Mouse (Mus musculus): ENCODE measurements at regions not wholly inside any gene's neighbourhood (a gene's known extent, or its start where the extent isn't known, plus 50 kb on each side); places are given as distances from the start of the nearest gene placed in this dataset.

DNA sequence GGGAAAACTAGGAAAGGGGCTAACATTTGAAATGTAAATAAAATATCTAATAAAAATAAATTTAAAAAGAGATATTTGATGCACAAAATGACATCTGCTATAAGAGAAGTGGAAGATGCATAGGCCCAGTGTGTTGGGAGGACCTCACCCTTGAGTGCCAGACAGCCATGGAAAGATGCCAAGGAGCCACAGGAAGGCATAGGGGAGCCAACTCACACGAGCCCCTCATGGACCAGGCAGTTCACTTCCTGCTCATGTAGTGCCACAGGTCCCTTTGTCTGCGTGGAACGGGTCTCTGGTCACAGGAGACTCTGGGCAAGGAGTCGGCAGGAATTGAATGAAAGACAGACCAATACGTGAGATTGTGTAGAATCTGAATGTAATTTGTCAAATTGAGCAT is 152.0 kb downstream of the Med10 start:
- Histone ChIP-seq H3K9ac (ENCODE audit: low read length) (no peak overlapping the region), H3K27me3 (ENCODE audit: control insufficient read depth, insufficient read depth, low read length) (no peaks in the 10 kb centered on the region), H3K4me2 (replicated peaks; ENCODE audit: low read depth) (no peak overlapping the region), H3K4me3 (ENCODE audit: low read depth, low read length) (no peak overlapping the region), H3K36me3 (ENCODE audit: control insufficient read depth, insufficient read depth, low read length) (no peaks in the 10 kb centered on the region), H3K9me3 (ENCODE audit: control insufficient read depth, low read length) (no peaks in the 10 kb centered on the region), H3K27ac (replicated peaks) (no peak overlapping the region), H3K4me1 (replicated peaks; ENCODE audit: control insufficient read depth, insufficient read depth) (no peaks in the 10 kb centered on the region)
- ATAC-seq (ENCODE audit: low FRiP score, low TSS enrichment) (no peak), DNase-seq (ENCODE audit: low spot score) (no peak)
- WGBS, result 62% methylated on average over 5 of the region's 5 CpGs
- TF ChIP-seq EP300 (optimal IDR thresholded peaks at IDR 0.05) (no peak), CTCF (IDR thresholded peaks at IDR 0.05; ENCODE audit: low read depth) (no peak)

DNA sequence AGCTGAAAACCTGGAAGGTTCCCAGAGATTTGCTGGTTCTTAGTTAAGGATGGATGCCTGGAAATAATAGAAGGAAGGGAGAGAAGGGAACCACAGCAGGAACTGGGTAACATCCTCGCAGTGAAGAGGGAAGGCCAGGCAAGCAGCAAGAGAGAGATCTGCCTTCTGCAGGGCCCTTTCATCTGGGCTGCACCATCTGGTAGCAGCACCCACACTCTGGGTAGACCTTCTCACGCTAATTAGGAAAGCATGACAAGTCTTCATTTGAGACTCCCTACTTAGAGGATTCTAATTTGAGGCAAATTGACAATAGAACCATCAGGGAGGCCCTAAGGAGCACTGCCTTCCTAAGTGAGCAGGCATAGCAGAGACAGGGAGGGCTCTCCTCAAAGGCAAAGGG is 153.3 kb downstream of the Med10 start:
- no peaks in the 10 kb centered on the region for H3K9me3 ChIP-seq (ENCODE audit: control insufficient read depth, low read length)
- 68% methylated on average over 2 of the region's 2 CpGs for whole genome bisulfite sequencing
- no peaks in the 10 kb centered on the region for H3K27me3 ChIP-seq (ENCODE audit: control insufficient read depth, insufficient read depth, low read length)
- no peaks in the 10 kb centered on the region for H3K4me1 ChIP-seq (replicated peaks; ENCODE audit: control insufficient read depth, insufficient read depth)
- TF ChIP-seq CTCF (IDR thresholded peaks at IDR 0.05; ENCODE audit: low read depth), result no peak
- TF ChIP-seq EP300 (optimal IDR thresholded peaks at IDR 0.05), result no peak
- H3K9ac ChIP-seq (ENCODE audit: low read length), result no peak overlapping the region
- no peak overlapping the region for H3K4me3 ChIP-seq (ENCODE audit: low read depth, low read length)
- H3K4me2 ChIP-seq (replicated peaks; ENCODE audit: low read depth), result no peak overlapping the region
- no peak overlapping the region for H3K27ac ChIP-seq (replicated peaks)
- H3K36me3 ChIP-seq (ENCODE audit: control insufficient read depth, insufficient read depth, low read length), result no peaks in the 10 kb centered on the region
- no peak for DNase-seq (ENCODE audit: low spot score)
- no peak for ATAC-seq (ENCODE audit: low FRiP score, low TSS enrichment)

DNA sequence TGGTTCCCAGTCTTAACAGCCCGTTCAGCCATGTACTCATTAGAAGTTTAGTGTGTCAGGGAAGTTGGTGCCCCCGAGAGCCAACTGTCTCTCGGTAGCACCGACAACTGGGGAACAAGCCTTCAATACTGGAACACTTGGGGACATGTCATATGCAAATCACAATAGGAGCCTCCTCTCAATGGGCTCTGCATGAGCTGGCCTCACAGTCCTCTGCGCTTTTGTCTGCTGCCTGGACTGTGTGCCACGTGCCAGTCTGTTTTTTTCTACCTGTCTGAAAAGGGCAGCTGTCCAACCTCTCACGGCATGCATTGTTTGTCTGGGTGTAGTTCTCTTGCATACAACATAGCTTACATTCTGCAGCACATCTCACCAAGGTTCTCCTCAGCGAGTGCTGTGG is 161.7 kb downstream of the Med10 start:
- WGBS, result 82% methylated on average over 8 of the region's 8 CpGs
- Histone ChIP-seq H3K4me3 (ENCODE audit: low read depth, low read length) (no peak overlapping the region), H3K27ac (replicated peaks) (no peak overlapping the region)

DNA sequence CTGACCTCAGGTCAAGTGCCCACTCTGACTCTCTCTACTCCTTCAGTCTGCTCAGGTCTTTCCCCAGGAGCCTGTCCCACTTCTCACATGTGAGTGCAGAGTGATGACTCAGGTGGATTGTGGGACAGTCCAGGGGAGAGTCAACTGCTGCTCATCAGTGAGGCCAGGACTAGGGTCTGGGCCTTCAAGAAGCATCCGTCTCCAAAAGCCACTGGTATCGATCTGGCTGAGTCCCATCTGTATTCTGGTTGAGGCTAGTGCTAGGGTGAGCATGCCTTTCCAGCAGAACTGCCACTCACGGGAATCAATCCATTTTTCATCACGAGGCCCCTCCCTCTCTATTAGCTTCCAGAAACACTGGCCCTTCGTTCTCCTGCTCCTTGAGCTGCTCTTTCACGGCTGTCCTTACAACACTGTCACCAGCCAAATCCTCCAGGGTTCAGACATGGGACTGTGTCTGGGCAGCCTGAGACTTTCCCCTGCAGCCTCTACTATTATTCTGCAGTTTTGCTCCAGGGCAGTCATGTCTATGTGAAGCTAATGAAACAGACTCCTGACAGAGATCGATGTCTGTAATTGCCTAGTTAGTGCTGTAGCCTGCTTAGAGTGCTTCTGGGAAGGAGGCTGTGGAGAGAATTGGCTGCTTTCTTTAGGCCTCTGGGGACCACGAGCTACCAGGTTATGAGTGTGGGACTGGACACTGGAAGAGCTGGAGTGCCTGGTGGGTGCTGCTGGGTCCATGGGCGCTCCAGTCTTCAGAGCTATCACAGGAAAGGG is 169.3 kb downstream of the Med10 start:
- Histone ChIP-seq H3K4me1 (replicated peaks; ENCODE audit: control insufficient read depth, insufficient read depth) (no peaks in the 10 kb centered on the region), H3K36me3 (ENCODE audit: control insufficient read depth, insufficient read depth, low read length) (no peaks in the 10 kb centered on the region), H3K9ac (ENCODE audit: low read length) (no peak overlapping the region), H3K4me3 (ENCODE audit: low read depth, low read length) (no peak overlapping the region), H3K27ac (replicated peaks) (no peak overlapping the region), H3K4me2 (replicated peaks; ENCODE audit: low read depth) (no peak overlapping the region), H3K27me3 (ENCODE audit: control insufficient read depth, insufficient read depth, low read length) (no peaks in the 10 kb centered on the region), H3K9me3 (ENCODE audit: control insufficient read depth, low read length) (no peaks in the 10 kb centered on the region)
- no peak for TF ChIP-seq EP300 (optimal IDR thresholded peaks at IDR 0.05)
- TF ChIP-seq CTCF (IDR thresholded peaks at IDR 0.05; ENCODE audit: low read depth), result no peak
- 74% methylated on average over 9 of the region's 9 CpGs for WGBS
- ATAC-seq (ENCODE audit: low FRiP score, low TSS enrichment) (no peak; the same call in 1 of the 2 replicates), DNase-seq (ENCODE audit: low spot score) (no peak)

More for the DNA sequence above, 161.7 kb downstream of the Med10 start:
- no peaks in the 10 kb centered on the region for H3K36me3 ChIP-seq (ENCODE audit: control insufficient read depth, insufficient read depth, low read length)
- no peak overlapping the region for H3K4me2 ChIP-seq (replicated peaks; ENCODE audit: low read depth)
- no peaks in the 10 kb centered on the region for H3K27me3 ChIP-seq (ENCODE audit: control insufficient read depth, insufficient read depth, low read length)
- H3K9me3 ChIP-seq (ENCODE audit: control insufficient read depth, low read length), result no peaks in the 10 kb centered on the region
- ATAC-seq (ENCODE audit: low FRiP score, low TSS enrichment) (no peak), DNase-seq (ENCODE audit: low spot score) (no peak)
- TF ChIP-seq CTCF (IDR thresholded peaks at IDR 0.05; ENCODE audit: low read depth) (no peak), EP300 (optimal IDR thresholded peaks at IDR 0.05) (no peak)
- no peak overlapping the region for H3K9ac ChIP-seq (ENCODE audit: low read length)
- H3K4me1 ChIP-seq (replicated peaks; ENCODE audit: control insufficient read depth, insufficient read depth), result no peaks in the 10 kb centered on the region

DNA sequence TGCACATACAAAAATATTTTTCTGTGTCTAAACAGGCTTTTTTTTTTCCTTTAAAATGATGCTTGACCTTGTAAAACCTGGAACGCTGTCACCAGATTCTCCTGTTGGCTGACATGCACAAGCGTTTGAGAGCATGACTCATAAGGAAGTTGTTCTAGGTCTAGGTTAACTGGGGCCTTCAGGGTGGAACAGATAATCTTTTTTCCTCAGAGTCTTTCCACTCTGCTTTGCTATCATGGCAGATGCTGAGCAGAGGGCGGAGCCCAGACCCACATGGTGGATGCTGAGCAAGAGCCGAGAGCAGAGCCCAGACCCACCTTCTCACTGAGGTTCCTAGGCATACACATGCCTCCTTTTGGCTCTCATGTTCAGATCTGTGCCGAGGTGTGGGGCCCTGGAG is 172.6 kb downstream of the Med10 start:
- Histone ChIP-seq H3K36me3 (ENCODE audit: control insufficient read depth, insufficient read depth, low read length) (no peaks in the 10 kb centered on the region), H3K9ac (ENCODE audit: low read length) (no peak overlapping the region), H3K27ac (replicated peaks) (no peak overlapping the region), H3K9me3 (ENCODE audit: control insufficient read depth, low read length) (no peaks in the 10 kb centered on the region), H3K27me3 (ENCODE audit: control insufficient read depth, insufficient read depth, low read length) (no peaks in the 10 kb centered on the region), H3K4me3 (ENCODE audit: low read depth, low read length) (no peak overlapping the region), H3K4me1 (replicated peaks; ENCODE audit: control insufficient read depth, insufficient read depth) (no peaks in the 10 kb centered on the region), H3K4me2 (replicated peaks; ENCODE audit: low read depth) (no peak overlapping the region)
- no peak for ATAC-seq (ENCODE audit: low FRiP score, low TSS enrichment)
- TF ChIP-seq CTCF (IDR thresholded peaks at IDR 0.05; ENCODE audit: low read depth), result no peak
- TF ChIP-seq EP300 (optimal IDR thresholded peaks at IDR 0.05), result no peak
- WGBS, result 76% methylated on average over 5 of the region's 5 CpGs
- no peak for DNase-seq (ENCODE audit: low spot score)

DNA sequence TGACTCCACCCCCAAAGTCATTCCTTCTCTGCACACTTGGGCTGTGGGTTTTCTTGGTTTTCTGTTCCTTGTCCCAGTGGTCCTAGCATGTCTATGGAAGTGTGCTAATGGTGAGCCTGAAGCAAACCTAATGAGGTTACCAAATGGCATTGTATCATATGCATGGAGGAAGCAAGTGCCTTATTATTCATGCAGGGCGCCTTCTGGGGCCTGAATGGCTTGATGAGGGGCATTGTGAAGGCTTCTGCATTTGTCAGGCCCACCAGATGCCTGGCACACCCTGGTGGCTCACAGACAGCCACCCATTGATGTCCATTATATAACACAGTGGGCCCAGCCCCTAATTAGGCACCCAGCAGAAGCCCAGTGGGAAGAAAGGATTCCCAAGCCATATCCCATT is 182.0 kb downstream of the Med10 start:
- Histone ChIP-seq H3K36me3 (ENCODE audit: control insufficient read depth, insufficient read depth, low read length) (no peaks in the 10 kb centered on the region), H3K4me3 (ENCODE audit: low read depth, low read length) (no peak overlapping the region), H3K27me3 (ENCODE audit: control insufficient read depth, insufficient read depth, low read length) (no peaks in the 10 kb centered on the region), H3K9ac (ENCODE audit: low read length) (no peak overlapping the region), H3K27ac (replicated peaks) (no peak overlapping the region), H3K4me1 (replicated peaks; ENCODE audit: control insufficient read depth, insufficient read depth) (no peaks in the 10 kb centered on the region), H3K4me2 (replicated peaks; ENCODE audit: low read depth) (no peak overlapping the region), H3K9me3 (ENCODE audit: control insufficient read depth, low read length) (no peaks in the 10 kb centered on the region)
- DNase-seq (ENCODE audit: low spot score), result no peak
- no peak for ATAC-seq (ENCODE audit: low FRiP score, low TSS enrichment)
- TF ChIP-seq CTCF (IDR thresholded peaks at IDR 0.05; ENCODE audit: low read depth) (no peak), EP300 (optimal IDR thresholded peaks at IDR 0.05) (no peak)
- 67% methylated on average over 1 of the region's 1 CpGs for WGBS

All from stomach, postnatal 0 days (tissue).